Mouse (Mus musculus): ENCODE results near the gene Sec61a2.
A peak's percentile ranks its signal among the peaks of the same experiment; 100 is the strongest.

Gene Sec61a2

DNA sequence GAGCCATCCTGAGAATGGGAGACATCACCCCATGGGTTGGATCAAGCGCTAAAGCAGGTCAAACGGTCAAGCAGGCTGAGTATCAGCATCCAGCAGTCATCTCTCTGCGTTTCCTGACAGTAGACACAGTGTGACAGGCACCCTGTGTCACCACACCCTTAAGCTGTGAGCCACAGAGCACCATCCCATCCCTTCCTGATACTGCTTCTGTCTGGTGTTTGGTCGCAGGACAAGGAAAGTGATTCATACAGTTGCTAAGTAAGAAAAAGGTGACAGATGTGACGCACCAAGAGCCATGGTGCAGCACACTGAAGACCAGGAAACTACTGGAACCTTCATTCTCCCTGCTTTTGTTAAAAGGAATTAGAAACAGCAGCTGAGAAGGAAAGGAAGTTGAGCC, 6.4 kb downstream of the Sec61a2 start:
- no peak for DNase-seq (ENCODE audit: low read depth)

GRCm38 (mm10) chr2:5877446-5877845, 17.8 kb downstream of the Sec61a2 start:
- no peak for DNase-seq (ENCODE audit: low read depth)

DNA sequence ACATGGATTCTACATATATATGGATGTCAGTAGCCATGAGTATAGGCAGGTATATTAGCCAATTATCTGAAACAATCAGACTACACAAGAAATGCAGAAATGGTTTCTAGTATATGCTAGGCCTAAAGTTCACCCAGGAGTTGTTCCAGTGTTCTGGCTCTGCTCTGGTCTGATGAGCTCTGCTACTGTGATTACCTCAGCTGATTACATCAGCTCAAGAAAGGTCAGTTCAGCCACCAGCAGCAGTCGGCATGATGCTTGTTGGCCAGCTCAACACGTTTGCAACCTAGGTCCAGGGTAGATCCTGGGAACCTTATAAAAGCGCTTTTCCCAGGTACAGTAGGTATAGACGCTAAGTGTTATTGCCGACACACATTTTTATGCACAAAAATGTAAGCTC, 25.5 kb downstream of the Sec61a2 start:
- DNase-seq (ENCODE audit: low read depth): no peak

- no peak for DNase-seq (ENCODE audit: low read depth)
Observed at GRCm38 (mm10) chr2:5867681-5868080, 27.6 kb downstream of the Sec61a2 start.

DNA sequence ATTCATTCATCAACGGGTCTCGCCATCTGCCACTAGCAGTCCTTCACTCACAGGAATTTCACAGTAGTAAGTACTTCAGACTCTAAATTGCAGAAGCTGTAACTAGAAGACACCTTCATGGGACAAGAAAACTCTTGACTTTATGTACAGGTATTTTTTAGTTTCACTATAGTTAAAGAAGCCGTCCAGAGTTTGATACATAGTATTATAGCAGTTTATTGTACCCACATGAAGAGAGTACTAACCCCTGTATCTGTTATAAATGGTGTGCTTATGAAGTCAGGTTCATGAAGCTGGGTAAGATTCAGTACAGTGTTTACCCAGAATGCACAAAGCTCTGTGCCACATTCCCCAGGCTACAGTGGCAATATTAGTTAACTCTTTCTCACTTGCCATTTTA, 32.4 kb downstream of the Sec61a2 start, which contains the start of gene Gm13199:
Gene Gm13199 (minus strand): TSS at position 101 of the 400 bp plus-strand sequence.
- no peak for DNase-seq (ENCODE audit: low read depth)

DNA sequence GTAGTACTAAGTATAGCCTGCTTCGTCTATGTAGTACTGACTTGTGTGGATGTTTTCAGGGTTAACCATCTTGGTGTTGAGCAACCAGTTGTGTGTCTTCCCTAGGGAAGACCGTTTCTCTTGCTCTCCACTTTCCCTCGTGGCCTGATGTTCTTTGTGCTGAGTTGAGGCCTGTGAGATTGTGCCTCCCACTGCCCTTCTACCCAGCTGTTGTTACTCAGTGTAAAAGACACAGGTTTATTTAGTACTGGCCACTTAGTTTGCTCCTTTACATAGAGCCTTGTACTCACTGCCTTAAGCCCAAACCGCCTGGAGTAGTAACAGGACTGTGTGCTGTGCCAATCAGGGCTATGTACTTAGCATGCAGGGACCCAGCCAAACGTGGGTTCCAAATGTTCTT, 43.4 kb downstream of the Sec61a2 start:
- no peak for DNase-seq (ENCODE audit: low read depth)

GRCm38 (mm10) chr2:5851116-5851515, 44.1 kb downstream of the Sec61a2 start:
- no peak for DNase-seq (ENCODE audit: low read depth)

DNA sequence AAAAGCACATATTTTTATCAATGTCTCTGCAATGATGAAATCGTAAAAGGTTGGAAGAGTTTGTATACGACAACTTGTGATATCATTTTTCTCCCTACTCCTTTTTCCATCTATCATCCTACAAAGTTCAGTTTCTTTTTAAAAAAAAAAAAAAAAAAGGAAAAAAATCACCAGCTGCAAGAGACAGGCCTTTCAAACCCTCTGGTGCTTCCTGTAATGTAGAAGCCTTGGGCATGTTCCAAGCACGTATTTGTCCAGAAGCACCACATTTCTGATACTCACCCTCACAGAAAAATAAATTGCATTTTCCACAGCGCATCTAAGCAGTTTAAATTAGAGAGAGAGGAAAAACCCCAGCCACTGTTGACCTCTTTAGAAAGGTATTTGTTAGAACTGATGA, 49.4 kb downstream of the Sec61a2 start:
- no peak for DNase-seq (ENCODE audit: low read depth)

GRCm38 (mm10) chr2:5844873-5845631, 50.2 kb downstream of the Sec61a2 start, which contains the start of the genes Nudt5 and Cdc123:
Gene Nudt5, plus strand, starts transcription at chr2:5845019.
Gene Cdc123, minus strand, starts transcription at chr2:5845164.
- DNase-seq (ENCODE audit: low read depth): peak; percentile 87

DNA sequence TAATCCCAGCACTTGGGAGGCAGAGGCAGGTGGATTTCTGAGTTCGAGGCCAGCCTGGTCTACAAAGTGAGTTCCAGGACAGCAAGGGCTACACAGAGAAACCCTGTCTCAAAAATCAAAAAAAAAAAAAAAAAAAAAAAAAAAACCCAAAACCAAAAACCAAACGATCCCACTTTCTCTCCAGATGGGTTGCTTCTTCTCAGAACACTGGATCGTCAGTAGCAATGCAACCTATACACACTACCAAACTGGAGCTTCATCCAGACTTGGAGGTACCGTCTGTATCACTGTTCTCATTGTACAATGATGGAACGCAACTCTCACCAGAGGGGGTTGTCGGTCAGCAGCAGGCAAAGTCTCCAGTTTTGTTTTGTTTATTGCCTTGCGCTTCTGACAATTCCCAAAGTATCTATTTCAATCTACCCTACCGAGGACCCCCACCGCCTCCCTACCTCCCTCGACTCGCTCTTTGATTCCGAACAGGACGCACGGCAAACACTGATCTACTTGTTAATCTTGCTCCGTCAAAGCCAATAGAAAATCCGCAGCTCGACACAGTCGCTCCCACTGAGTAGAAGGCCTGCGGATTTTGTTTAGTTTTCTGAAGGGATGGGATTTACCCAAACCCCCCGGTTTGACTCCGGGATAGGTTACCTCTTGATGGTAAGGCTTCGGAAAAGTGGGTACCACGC, 50.9 kb downstream of the Sec61a2 start:
- DNase-seq (ENCODE audit: low read depth): no peak

DNA sequence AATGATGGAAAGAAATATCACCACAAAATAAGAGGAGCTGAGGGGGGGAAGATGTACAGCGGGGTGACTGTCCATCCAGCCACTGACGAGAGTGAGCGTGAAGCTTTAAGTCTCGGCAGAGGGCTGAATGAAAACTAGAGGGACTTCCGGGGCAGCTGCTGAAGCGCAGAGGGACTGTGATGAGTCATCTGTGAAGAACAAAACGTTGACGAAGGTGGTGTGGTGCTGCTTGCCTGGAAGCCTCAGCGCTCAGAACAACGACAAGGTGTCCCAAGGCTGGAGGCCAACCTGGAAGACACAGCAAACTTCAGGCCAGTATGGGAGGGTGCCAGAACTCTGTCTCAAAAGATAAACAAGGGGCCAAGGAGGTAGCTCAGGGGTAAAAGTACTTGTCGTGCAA, 54.4 kb downstream of the Sec61a2 start:
- DNase-seq (ENCODE audit: low read depth): no peak

DNA sequence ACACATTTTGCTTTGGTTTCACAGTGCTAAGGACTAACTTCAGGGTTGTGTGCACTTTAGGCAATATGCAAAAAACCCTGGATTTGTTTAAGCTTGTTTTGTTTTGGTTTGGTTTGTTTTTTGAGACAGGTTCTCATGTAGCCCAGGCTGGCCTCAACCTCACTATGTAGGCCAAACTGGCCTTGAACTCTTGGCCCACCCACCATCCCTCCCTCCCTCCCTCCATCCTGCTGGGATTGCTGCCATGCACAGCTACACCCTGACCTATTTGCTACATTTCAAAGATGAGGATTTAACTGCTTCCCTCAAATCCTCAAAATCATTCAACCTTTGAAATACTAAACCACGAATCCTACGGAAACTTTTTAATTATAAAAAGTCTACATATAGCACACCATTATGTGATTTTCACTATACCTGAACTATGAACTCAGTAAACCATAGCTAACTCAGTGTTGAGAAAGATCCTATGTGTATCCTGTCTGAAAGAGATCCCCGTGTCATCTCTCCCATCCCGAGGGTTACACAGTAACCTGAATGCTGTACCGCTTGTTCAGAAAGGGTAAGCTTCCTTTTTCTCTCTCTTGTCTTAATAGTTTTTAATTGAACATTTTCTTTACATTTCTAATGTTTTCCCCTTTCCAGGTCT, 69.8 kb downstream of the Sec61a2 start:
- DNase-seq (ENCODE audit: low read depth): no peak

DNA sequence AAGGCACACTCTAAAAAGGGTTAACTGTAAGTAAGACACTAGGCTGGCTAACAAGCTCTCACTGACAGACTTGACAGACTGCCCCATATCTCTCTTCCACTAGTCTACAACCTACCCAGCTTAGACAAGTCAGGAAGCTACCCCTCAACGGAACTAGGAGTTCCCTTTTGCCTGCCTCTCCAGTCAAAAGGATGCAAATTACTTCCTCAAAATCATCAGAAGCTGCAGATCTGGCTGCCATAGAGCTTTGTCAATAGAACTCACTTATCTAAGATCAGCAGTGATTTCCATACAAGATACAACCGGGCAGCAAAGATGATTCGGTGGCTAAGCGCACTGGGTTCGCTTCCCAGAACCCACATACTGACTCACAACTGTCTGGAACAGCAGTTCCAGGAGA, 70.5 kb downstream of the Sec61a2 start:
- no peak for DNase-seq (ENCODE audit: low read depth)

DNA sequence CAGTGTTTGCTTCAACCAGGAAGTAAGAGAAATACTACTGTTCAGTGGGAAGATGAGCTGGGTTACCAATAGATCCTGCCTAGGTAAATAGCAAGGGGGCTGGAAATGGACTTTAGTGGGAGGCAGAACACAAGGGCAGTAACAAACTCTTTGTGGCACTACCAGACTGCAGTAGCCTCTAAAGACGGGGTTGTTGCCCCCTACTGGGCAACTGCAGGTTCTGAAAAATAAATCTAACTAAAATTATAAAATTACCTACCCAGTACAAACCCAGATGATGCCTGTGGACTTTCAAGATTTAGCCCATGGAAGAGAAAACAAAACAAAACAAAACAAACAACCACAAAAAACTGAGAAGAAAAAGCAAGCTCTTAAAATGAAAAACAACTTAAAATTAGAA, 71.0 kb downstream of the Sec61a2 start:
- DNase-seq (ENCODE audit: low read depth): no peak

DNA sequence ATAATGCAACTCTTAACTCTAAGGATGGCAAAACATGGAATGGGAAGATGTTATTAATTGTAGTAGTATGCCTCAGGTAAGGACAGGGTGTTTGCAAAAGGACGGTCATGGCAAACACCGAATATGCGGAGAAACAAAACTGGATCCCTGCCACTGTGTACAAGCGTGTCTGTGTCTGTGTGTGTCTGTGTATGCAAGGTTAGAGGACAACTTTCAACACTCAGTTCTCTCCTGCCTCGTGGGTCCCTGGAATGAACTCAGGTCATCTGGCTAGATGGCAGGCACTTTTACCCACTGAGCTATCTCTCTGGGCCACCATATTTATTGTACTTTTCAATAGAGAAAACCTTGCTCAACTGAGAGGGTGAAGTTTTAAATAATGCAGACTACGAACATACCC, 72.8 kb downstream of the Sec61a2 start:
- DNase-seq (ENCODE audit: low read depth): no peak

- no peak for DNase-seq (ENCODE audit: low read depth)
Observed at GRCm38 (mm10) chr2:5821264-5821663, 74.0 kb downstream of the Sec61a2 start.

All from c-Kit-positive CD71-positive TER-119-negative erythroid progenitor cells, embryonic 14.5 days (primary cell).